Mouse (Mus musculus) limb, embryonic 11.5 days (tissue): Measurements from ENCODE around the gene Trp53inp2. TPM values are rescaled to one million over a fixed set of nuclear protein-coding genes. Genes with fewer than 3 reads are reported as not detected.

Source experiments
- ATAC-seq: fragments of 200-750 bp; cut with Nextera tagmentation; 2 replicates; pipeline ENCODE4 v1.8.0; 2017; ENCODE audit warnings: low read depth; ENCODE audit not compliant: insufficient number of reproducible peaks, low FRiP score, low TSS enrichment
- DNase-seq: peaks from one replicate; pipeline ENCODE4 v3.0.0-alpha.2; 2015; ENCODE audit warnings: low spot score
- H3K27ac ChIP-seq: fragments of 300-500 bp; sonication (generic); replicated peaks from 2 replicates; pipeline ENCODE4 v1.5.1; 2014; ENCODE audit warnings: low read depth, mild to moderate bottlenecking, low read length
- H3K27me3 ChIP-seq: fragments of 300-500 bp; sonication (generic); 2 replicates; pipeline ENCODE4 v1.6.1; 2014; ENCODE audit warnings: mild to moderate bottlenecking, low read length, mixed read lengths; ENCODE audit not compliant: control insufficient read depth, insufficient read depth
- H3K36me3 ChIP-seq: fragments of 300-500 bp; sonication (generic); 2 replicates; pipeline ENCODE4 v1.6.1; 2014; ENCODE audit warnings: mild to moderate bottlenecking, low read length, moderate library complexity, mixed read lengths; ENCODE audit not compliant: control insufficient read depth, insufficient read depth
- H3K4me1 ChIP-seq: fragments of 300-500 bp; sonication (generic); 2 replicates; pipeline ENCODE4 v1.6.1; 2014; ENCODE audit warnings: low read length, mixed read lengths; ENCODE audit not compliant: control insufficient read depth, insufficient read depth
- H3K4me2 ChIP-seq: fragments of 300-500 bp; sonication (generic); 2 replicates; pipeline ENCODE4 v1.6.1; 2014; ENCODE audit warnings: low read depth, mild to moderate bottlenecking, moderate library complexity; ENCODE audit not compliant: severe bottlenecking
- H3K4me3 ChIP-seq: fragments of 300-500 bp; sonication (generic); 2 replicates; pipeline ENCODE4 v1.5.1; 2014; ENCODE audit warnings: low read depth, low read length
- H3K9ac ChIP-seq: fragments of 300-500 bp; sonication (generic); 2 replicates; pipeline ENCODE4 v1.6.1; 2014; ENCODE audit warnings: mild to moderate bottlenecking, low read length
- H3K9me3 ChIP-seq: fragments of 300-500 bp; sonication (generic); 2 replicates; pipeline ENCODE4 v1.6.1; 2016; ENCODE audit warnings: low read length; ENCODE audit not compliant: control insufficient read depth
- whole genome bisulfite sequencing: fragments of 180-500 bp; shearing (Covaris S2); extraction: QIAGEN DNeasy Blood & Tissue Kit; methylation state at CpG from one replicate; pipeline ENCODE4 v1.1.7; 2014; 5-methylcytosine and 5-hydroxymethylcytosine counted together
- polyA plus RNA-seq: library from polyadenylated mRNA; unstranded; fragments of >200 nt; fragmentation: Nextera tagmentation; extraction: Ambion mirVana; gene quantifications from 2 replicates; pipeline ENCODE4 v1.2.1, GENCODE M21; 2014

Gene Trp53inp2
- polyA plus RNA-seq, 1 experiment from 2014 or later, result 17.5 TPM

DNA sequence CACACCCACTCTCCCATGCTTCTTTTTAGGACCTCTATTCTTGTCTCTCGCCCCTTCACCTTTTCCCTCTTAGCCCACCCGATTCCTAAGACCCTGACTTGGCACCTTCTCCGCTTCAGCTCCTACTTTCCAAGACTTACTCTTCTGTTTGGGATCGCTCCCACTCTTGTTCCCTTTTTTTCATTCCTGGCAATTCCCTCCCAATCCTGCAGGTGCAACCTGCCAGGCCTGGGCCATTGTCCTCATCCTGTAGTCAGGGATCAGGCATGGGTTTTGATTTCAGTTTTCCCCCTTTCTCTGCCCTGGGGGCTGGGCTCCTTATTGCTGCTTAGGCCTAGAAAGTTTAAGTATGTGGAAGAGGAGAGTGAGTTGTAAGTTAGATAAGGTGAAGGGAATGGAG is 6.2 kb downstream of the Trp53inp2 start:
- H3K36me3 ChIP-seq, result no peaks in the 10 kb centered on the region
- H3K9ac ChIP-seq, result no peak overlapping the region
- WGBS, result 61% methylated on average over 4 of the region's 4 CpGs
- no peak for ATAC-seq
- no peaks in the 10 kb centered on the region for H3K9me3 ChIP-seq
- 0 out of 2 replicates have a peak, but pooled peaks cover 2% of the 10 kb centered on the region for H3K27me3 ChIP-seq
- no peak for DNase-seq
- no peak overlapping the region for H3K27ac ChIP-seq
- H3K4me2 ChIP-seq, result no peak overlapping the region
- no peak overlapping the region for H3K4me3 ChIP-seq
- H3K4me1 ChIP-seq, result no peaks in the 10 kb centered on the region

DNA sequence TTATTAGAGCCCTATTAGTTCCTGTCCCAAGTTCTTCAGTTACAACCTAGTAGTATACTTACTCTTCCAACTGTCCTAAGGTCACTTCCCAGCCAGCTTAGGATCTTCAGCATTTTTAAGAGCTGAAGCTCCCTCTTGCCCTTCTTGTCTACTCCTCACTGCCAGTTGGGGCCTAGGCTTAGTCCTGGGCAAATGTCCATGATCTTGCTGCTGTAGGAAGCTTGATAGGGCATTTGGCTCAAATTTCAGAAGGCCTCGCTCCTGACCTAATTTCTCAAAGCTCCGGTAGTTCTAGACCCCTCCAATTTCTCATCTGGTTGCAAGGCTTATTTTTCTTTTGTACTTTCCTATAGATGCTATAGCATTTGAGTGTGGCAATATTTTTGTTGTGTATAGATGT is 7.7 kb downstream of the Trp53inp2 start:
- Histone ChIP-seq H3K27ac (no peak overlapping the region), H3K4me2 (no peak overlapping the region), H3K4me3 (no peak overlapping the region), H3K9ac (no peak overlapping the region), H3K4me1 (no peaks in the 10 kb centered on the region), H3K9me3 (no peaks in the 10 kb centered on the region), H3K36me3 (no peaks in the 10 kb centered on the region), H3K27me3 (0 out of 2 replicates have a peak, but pooled peaks cover 2% of the 10 kb centered on the region)
- 90% methylated on average over 2 of the region's 2 CpGs for WGBS
- ATAC-seq (no peak), DNase-seq (no peak)

DNA sequence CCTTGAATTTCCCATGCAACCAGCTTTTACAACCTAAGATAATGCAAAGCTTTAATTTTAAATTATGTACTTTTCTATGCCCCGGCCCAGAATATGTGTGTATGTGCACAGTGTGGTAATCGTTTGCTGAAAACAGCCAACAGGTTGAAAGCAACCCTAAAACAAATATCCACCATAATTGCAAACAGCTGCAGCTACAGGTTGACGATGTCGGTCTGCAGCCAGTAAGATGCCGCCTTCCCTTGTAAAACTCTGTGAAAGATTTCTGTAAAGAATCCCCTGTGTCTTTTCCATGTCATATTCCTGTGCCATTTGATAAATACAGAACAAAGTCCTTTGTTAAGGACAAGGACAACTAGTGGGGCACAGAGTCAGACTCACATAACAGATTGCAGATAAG is 13.7 kb downstream of the Trp53inp2 start:
- 0 out of 2 replicates have a peak, but pooled peaks cover 2% of the 10 kb centered on the region for H3K36me3 ChIP-seq
- 26% methylated on average over 5 of the region's 5 CpGs for WGBS
- H3K4me3 ChIP-seq, result no peak overlapping the region
- H3K4me1 ChIP-seq, result peaks cover 3% of the 10 kb centered on the region; the same call in 1 of the 2 replicates
- no peaks in the 10 kb centered on the region for H3K9me3 ChIP-seq
- peak; percentile 23 for DNase-seq
- H3K27ac ChIP-seq, result 0 out of 2 replicates have a peak overlapping the region, but pooled peaks have one; percentile 30
- H3K4me2 ChIP-seq, result no peak overlapping the region
- no peak overlapping the region for H3K9ac ChIP-seq
- ATAC-seq, result no peak
- no peaks in the 10 kb centered on the region for H3K27me3 ChIP-seq

GRCm38 (mm10) chr2:155400276-155400675 is 19.4 kb downstream of the Trp53inp2 start:
- Histone ChIP-seq H3K36me3 (peaks cover 8% of the 10 kb centered on the region), H3K4me3 (no peak overlapping the region), H3K4me1 (no peaks in the 10 kb centered on the region), H3K9ac (no peak overlapping the region), H3K27me3 (no peaks in the 10 kb centered on the region), H3K27ac (no peak overlapping the region), H3K9me3 (no peaks in the 10 kb centered on the region), H3K4me2 (no peak overlapping the region)
- ATAC-seq, result no peak
- DNase-seq, result no peak

- Histone ChIP-seq H3K27me3 (no peaks in the 10 kb centered on the region), H3K27ac (no peak overlapping the region), H3K4me3 (no peak overlapping the region), H3K9me3 (no peaks in the 10 kb centered on the region), H3K4me1 (no peaks in the 10 kb centered on the region), H3K4me2 (no peak overlapping the region), H3K36me3 (peaks cover 15% of the 10 kb centered on the region), H3K9ac (no peak overlapping the region)
- 94% methylated on average over 4 of the region's 4 CpGs for WGBS
- ATAC-seq (no peak), DNase-seq (no peak)
Measured at GRCm38 (mm10) chr2:155401926-155402325, 21.1 kb downstream of the Trp53inp2 start.

DNA sequence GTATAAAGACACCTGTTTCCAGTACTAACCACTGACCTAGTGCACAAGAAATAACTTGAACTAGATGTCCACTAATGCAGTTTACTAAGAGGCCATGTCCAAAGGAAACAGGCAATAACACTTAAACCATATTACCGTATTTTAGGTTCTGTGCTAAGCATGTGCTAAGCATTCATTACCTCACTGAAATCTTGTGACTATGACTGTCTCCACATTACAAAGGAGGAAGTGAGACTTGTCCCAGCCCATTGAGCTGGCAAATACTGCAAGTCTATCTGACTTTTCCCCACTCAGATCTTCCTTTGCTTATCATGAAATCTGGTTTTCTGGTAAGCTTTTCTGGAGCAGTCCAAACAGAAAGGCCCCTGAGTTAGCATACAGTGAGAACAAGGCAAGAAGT is 23.8 kb downstream of the Trp53inp2 start:
- no peak overlapping the region for H3K9ac ChIP-seq
- H3K27ac ChIP-seq, result no peak overlapping the region
- ATAC-seq, result no peak
- H3K4me3 ChIP-seq, result no peak overlapping the region
- no peaks in the 10 kb centered on the region for H3K27me3 ChIP-seq
- peaks cover 23% of the 10 kb centered on the region for H3K36me3 ChIP-seq
- H3K4me2 ChIP-seq, result no peak overlapping the region
- H3K9me3 ChIP-seq, result no peaks in the 10 kb centered on the region
- no peak for DNase-seq
- H3K4me1 ChIP-seq, result no peaks in the 10 kb centered on the region
- WGBS, result 95% methylated on average over 1 of the region's 1 CpGs

DNA sequence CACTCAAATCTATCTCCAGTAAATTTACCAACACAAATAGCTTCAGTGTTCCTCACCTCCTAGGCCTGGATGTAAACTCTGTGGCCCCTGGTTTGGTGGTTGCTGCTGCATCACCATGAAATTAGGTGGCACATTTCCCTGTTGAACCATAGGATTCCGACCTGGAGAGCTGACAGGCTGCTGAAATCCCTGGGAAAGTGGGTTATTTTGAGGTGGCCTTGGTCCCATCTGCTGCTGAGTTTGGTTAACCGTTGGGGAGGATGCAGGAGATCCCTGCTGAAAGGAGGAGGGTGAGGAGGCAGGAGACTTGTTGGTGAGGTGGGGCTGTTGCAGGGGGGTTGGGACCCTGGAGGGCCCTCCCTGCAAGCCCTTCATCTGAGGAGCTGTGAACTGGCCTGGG is 40.1 kb downstream of the Trp53inp2 start:
- Histone ChIP-seq H3K27ac (no peak overlapping the region), H3K4me3 (no peak overlapping the region), H3K4me1 (no peaks in the 10 kb centered on the region), H3K36me3 (peaks cover 13% of the 10 kb centered on the region), H3K9me3 (no peaks in the 10 kb centered on the region), H3K4me2 (no peak overlapping the region), H3K27me3 (no peaks in the 10 kb centered on the region), H3K9ac (no peak overlapping the region)
- ATAC-seq (no peak), DNase-seq (no peak)
- 79% methylated on average over 2 of the region's 2 CpGs for WGBS

GRCm38 (mm10) chr2:155436445-155436844 is 55.6 kb downstream of the Trp53inp2 start:
- H3K36me3 ChIP-seq, result peaks cover 14% of the 10 kb centered on the region; the same call in 1 of the 2 replicates
- no peak overlapping the region for H3K4me3 ChIP-seq
- no peak overlapping the region for H3K4me2 ChIP-seq
- ATAC-seq (no peak), DNase-seq (no peak)
- H3K27me3 ChIP-seq, result no peaks in the 10 kb centered on the region
- H3K9ac ChIP-seq, result no peak overlapping the region
- no peaks in the 10 kb centered on the region for H3K9me3 ChIP-seq
- H3K4me1 ChIP-seq, result no peaks in the 10 kb centered on the region
- H3K27ac ChIP-seq, result no peak overlapping the region
